Mouse (Mus musculus) kidney, embryonic 16.5 days (tissue): ENCODE measurements around the gene Kif5c. TPM values are rescaled to one million over a fixed set of nuclear protein-coding genes. Genes with fewer than 3 reads are reported as not detected.

Source experiments
- ATAC-seq: fragments of 200-750 bp; cut with Nextera tagmentation; 2 replicates; pipeline ENCODE4 v1.8.0; 2017; ENCODE audit warnings: moderate TSS enrichment; ENCODE audit not compliant: low FRiP score, low TSS enrichment
- H3K27ac ChIP-seq: fragments of 300-500 bp; sonication (generic); 2 replicates; pipeline ENCODE4 v1.5.1; 2014; ENCODE audit warnings: low read length
- H3K27me3 ChIP-seq: fragments of 300-500 bp; sonication (generic); 2 replicates; pipeline ENCODE4 v1.6.1; 2014; ENCODE audit warnings: low read length, control low read depth, mixed read lengths; ENCODE audit not compliant: insufficient read depth
- H3K36me3 ChIP-seq: fragments of 300-500 bp; sonication (generic); 2 replicates; pipeline ENCODE4 v1.6.1; 2014; ENCODE audit warnings: low read length, control low read depth, mixed read lengths; ENCODE audit not compliant: insufficient read depth
- H3K4me1 ChIP-seq: fragments of 300-500 bp; sonication (generic); 2 replicates; pipeline ENCODE4 v1.6.1; 2014; ENCODE audit warnings: low read length, control low read depth, mixed read lengths; ENCODE audit not compliant: insufficient read depth
- H3K4me2 ChIP-seq: fragments of 300-500 bp; sonication (generic); replicated peaks from 2 replicates; pipeline ENCODE4 v1.6.1; 2014; ENCODE audit warnings: low read depth, low read length
- H3K4me3 ChIP-seq: fragments of 300-500 bp; sonication (generic); 2 replicates; pipeline ENCODE4 v1.5.1; 2014; ENCODE audit warnings: mild to moderate bottlenecking, low read length
- H3K9ac ChIP-seq: fragments of 300-500 bp; sonication (generic); replicated peaks from 2 replicates; pipeline ENCODE4 v1.6.1; 2014; ENCODE audit warnings: low read length
- H3K9me3 ChIP-seq: fragments of 300-500 bp; sonication (generic); 2 replicates; pipeline ENCODE4 v1.6.1; 2016; ENCODE audit warnings: low read length, control low read depth
- WGBS: fragments of 180-500 bp; shearing (Covaris S2); extraction: QIAGEN DNeasy Blood & Tissue Kit; methylation state at CpG from one replicate; pipeline ENCODE4 v1.1.7; 2014; 5-methylcytosine and 5-hydroxymethylcytosine counted together
- polyA plus RNA-seq: library from polyadenylated mRNA; unstranded; fragments of >200 nt; fragmentation: Nextera tagmentation; extraction: Ambion mirVana; gene quantifications from 2 replicates; pipeline ENCODE4 v1.2.1, GENCODE M21; 2015

Kif5c gene
- polyA plus RNA-seq, 1 experiment from 2014 or later = 5.0 TPM

DNA sequence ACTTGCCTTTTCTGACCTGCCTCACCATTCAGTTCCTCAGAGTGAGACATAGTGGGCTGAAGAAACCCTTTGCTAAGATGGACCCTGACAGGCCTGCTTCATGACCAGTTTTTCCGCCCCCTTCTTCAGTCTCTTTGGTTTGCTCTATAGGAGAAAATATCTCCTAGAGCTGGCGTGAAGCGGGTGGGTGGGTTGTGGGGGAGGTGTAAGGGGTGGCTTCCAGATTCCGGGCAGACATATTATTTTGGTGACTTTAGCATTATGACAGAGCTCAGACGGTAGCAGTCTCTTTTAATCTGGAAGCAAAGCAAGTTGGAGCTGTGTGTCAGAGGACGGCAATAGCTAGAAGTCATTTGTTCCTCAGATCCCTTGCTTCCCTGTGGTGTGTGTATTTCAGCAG is 92.6 kb downstream of the Kif5c start:
- Histone ChIP-seq H3K4me3 (no peak overlapping the region), H3K27me3 (no peaks in the 10 kb centered on the region), H3K9ac (no peak overlapping the region), H3K9me3 (no peaks in the 10 kb centered on the region), H3K4me1 (no peaks in the 10 kb centered on the region), H3K4me2 (no peak overlapping the region), H3K27ac (no peak overlapping the region), H3K36me3 (no peaks in the 10 kb centered on the region)
- WGBS = 73% methylated on average over 6 of the region's 6 CpGs
- no peak for ATAC-seq

DNA sequence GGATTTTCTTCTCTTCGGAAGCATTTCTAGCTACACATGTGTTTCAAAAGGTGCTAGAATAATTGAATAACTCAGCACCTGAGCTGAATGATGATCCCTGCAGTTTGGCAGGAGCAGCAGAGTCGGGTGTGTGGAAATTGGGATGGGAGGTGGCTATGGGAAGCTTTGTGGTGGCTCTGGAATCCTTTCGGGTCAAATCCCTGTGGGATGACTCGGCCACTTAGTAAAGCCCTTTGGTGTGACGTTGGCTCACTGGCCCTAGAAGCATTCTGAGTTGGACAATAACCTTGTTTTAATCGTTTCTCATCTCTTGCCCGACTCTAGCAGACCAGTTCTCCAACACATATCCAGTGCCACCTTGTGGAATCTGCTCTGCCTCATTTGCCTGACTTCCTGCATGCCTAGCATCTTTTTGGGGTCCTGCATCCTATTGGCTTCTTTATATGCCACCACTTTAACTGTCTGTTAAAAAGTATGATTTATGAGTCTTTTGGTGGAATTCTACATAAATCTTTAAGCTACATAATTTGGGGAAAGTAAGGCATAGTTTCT is 93.3 kb downstream of the Kif5c start:
- H3K9me3 ChIP-seq = no peaks in the 10 kb centered on the region
- H3K4me2 ChIP-seq = no peak overlapping the region
- no peak overlapping the region for H3K9ac ChIP-seq
- no peaks in the 10 kb centered on the region for H3K4me1 ChIP-seq
- ATAC-seq = no peak
- H3K27ac ChIP-seq = no peak overlapping the region
- H3K36me3 ChIP-seq = no peaks in the 10 kb centered on the region
- H3K27me3 ChIP-seq = no peaks in the 10 kb centered on the region
- no peak overlapping the region for H3K4me3 ChIP-seq
- 39% methylated on average over 7 of the region's 7 CpGs for WGBS

DNA sequence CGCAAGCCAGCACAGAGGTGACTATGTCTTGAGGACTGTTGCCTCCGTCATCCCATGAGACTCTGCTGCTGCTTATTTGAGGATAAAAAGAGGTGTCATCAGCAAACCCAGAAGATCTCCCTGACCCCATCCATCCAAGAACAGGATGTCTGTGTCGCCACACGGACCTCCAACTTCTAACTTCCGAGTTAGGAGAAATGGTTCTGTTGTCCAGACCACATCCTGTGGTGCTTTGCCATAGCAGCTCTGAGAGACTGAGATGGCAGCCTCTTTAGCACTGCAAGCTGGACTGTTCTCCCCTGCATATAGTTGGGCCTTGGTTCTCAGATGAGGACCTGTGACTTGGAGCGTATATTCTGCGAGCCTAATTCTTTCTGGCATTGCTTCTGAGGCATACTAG is 97.4 kb downstream of the Kif5c start:
- no peaks in the 10 kb centered on the region for H3K9me3 ChIP-seq
- WGBS = 87% methylated on average over 7 of the region's 7 CpGs
- no peaks in the 10 kb centered on the region for H3K36me3 ChIP-seq
- H3K4me1 ChIP-seq = peaks cover 15% of the 10 kb centered on the region
- H3K9ac ChIP-seq = no peak overlapping the region
- no peak for ATAC-seq
- no peaks in the 10 kb centered on the region for H3K27me3 ChIP-seq
- no peak overlapping the region for H3K27ac ChIP-seq
- H3K4me3 ChIP-seq = no peak overlapping the region
- H3K4me2 ChIP-seq = no peak overlapping the region

DNA sequence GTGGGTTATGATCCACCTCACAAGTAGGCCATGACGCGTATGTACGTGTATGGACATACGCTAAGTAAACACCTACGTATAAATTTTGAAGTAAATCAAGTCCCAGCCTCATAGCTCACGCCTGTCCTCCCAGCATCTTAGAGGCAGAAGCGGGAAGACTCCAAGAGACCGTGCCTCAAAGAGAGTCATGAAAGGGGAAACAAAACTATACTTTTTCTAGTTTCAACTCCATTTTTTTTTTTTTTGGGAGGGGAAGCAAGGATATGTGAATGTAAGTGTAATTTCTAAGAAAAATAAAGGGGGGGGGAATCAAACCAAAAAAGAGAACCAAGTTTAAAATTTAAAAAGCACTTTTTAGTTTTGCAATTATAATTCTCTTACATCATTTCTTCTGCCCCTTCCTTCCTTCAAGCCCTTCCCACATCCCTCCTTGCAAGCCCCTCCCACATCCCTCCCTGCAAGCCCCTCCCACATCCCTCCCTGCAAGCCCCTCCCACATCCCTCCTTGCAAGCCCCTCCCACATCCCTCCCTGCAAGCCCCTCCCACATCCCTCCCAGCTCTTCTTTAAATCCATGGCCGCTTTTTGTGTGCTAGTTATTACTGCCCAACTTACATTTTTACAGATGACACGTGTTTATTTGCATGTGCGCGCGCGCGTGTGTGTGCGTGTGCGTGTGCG is 98.5 kb downstream of the Kif5c start:
- 92% methylated on average over 18 of the region's 18 CpGs for WGBS
- H3K4me2 ChIP-seq = no peak overlapping the region
- no peak for ATAC-seq

DNA sequence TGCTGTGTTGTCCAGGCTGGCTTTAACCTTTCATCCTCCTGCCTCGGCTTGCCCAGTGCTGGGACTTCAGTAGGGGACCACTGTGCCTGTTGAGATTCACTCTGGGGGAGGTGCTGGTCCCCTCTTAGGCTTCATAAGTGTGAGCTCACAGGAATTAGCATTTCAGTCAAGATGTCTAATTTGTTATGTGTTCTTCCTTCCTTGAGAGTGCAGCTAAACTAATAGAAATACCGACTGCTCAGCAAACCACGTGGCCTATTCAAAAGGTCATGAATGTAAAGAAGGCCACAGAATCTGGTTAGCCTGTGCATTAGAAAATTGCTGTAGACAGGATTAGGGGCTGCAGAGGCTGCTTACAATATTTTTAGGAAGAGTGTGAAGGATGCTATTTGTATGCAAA is 99.4 kb downstream of the Kif5c start:
- Histone ChIP-seq H3K9ac (no peak overlapping the region), H3K27me3 (no peaks in the 10 kb centered on the region), H3K27ac (no peak overlapping the region), H3K4me1 (peaks cover 15% of the 10 kb centered on the region), H3K4me2 (no peak overlapping the region), H3K36me3 (no peaks in the 10 kb centered on the region), H3K4me3 (no peak overlapping the region), H3K9me3 (no peaks in the 10 kb centered on the region)
- 28% methylated on average over 3 of the region's 3 CpGs for WGBS
- ATAC-seq = no peak

More for the DNA sequence above, 98.5 kb downstream of the Kif5c start:
- Histone ChIP-seq H3K9ac (no peak overlapping the region), H3K4me3 (no peak overlapping the region), H3K27ac (no peak overlapping the region), H3K4me1 (peaks cover 15% of the 10 kb centered on the region), H3K9me3 (no peaks in the 10 kb centered on the region), H3K27me3 (no peaks in the 10 kb centered on the region), H3K36me3 (no peaks in the 10 kb centered on the region)

DNA sequence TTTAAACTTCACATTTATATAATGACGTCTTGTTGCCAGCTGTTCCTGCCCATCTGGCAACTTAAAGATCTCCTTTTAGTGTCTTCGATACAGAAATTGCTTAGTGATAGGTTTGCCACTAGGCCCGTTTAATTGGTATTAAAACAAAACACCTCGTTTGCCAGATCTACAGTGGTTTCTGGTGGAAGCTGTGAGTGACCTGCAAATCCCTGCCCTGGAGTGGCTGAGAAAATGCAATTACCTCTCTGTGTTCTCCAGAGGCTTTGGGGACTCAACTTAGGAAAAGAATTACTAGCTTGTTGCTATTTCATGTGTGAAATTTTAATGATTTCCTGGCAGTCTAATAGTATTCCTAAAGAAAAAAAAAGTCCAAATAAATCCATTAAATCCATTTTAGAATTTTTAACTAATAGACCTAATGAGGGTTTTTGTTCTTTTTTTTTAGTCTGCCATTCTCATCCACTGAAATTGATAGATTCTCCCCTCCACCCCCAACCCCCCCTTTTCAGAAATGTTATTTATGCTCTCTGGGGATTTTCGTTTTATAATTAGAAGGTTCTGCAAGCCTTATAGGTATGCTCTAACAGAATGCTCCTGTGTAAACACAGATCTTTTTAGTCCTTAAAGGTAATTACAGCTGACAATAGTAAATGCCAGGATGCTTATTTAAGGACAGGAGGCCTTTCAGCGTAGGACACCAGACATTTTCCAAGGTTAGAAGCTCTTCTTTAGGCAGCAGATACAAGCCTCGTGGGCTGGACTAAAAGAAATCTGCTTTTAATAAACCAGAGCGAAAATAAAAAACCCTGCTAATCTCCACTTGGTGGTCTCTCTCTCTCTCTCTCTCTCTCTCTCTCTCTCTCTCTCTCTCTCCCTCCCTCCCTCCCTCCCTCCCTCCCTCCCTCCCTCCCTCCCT is 100.1 kb downstream of the Kif5c start:
- Histone ChIP-seq H3K27ac (no peak overlapping the region), H3K27me3 (no peaks in the 10 kb centered on the region), H3K9me3 (no peaks in the 10 kb centered on the region), H3K4me1 (peaks cover 15% of the 10 kb centered on the region), H3K4me2 (no peak overlapping the region), H3K4me3 (no peak overlapping the region), H3K9ac (no peak overlapping the region), H3K36me3 (no peaks in the 10 kb centered on the region)
- ATAC-seq = no peak
- 48% methylated on average over 8 of the region's 8 CpGs for WGBS

DNA sequence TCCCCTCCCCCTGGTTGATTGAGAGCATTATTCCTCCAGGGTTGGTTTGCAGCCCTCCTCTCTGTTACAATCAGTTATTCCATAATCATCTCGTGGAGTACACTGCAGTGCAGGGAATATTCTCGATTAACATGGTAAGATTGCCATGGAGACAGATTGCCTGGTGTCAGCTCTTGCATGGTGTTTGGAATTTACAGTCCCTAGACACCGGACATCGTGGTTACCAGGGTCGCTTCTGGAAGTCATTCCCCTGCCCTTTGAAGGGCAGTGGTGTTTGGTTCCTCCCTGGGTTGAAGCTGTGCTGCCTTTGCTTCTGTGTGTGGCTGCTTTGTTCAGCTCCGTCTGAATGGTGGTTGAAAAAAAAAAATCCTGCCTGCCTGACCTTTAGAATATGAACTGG is 100.8 kb downstream of the Kif5c start:
- Histone ChIP-seq H3K27me3 (no peaks in the 10 kb centered on the region), H3K4me1 (peaks cover 15% of the 10 kb centered on the region), H3K4me3 (no peak overlapping the region), H3K27ac (peak overlapping the region; percentile 56; the same call in 1 of the 2 replicates), H3K9me3 (no peaks in the 10 kb centered on the region), H3K36me3 (no peaks in the 10 kb centered on the region), H3K4me2 (peak overlapping the region; percentile 32), H3K9ac (0 out of 2 replicates have a peak overlapping the region, but pooled peaks have one; percentile 31)
- 3% methylated on average over 6 of the region's 6 CpGs for WGBS
- ATAC-seq = no peak

DNA sequence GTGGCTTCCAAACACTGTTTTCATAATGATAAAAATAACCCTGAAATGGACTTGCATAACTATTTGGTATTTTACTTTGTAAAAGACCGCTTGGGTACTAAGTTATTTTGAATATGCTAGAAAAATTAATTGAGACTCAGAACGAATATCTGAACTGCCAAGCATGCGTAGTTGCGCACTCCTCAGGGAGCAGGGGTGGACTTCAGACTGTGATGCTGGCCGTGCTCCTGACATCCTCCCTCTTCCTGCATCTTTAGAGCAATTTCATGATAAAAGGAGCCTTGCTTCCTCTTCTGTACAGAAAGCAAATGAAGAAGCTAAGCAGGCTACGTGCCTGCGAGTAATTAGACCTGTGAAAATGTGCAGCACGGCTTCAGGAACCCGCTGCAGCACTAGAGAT is 101.2 kb downstream of the Kif5c start:
- 29% methylated on average over 9 of the region's 9 CpGs for WGBS
- no peaks in the 10 kb centered on the region for H3K27me3 ChIP-seq
- H3K4me1 ChIP-seq = peaks cover 15% of the 10 kb centered on the region
- H3K4me3 ChIP-seq = no peak overlapping the region
- no peak for ATAC-seq
- H3K9ac ChIP-seq = no peak overlapping the region
- H3K9me3 ChIP-seq = no peaks in the 10 kb centered on the region
- H3K36me3 ChIP-seq = no peaks in the 10 kb centered on the region
- H3K4me2 ChIP-seq = no peak overlapping the region
- peak overlapping the region; percentile 56; the same call in 1 of the 2 replicates for H3K27ac ChIP-seq

DNA sequence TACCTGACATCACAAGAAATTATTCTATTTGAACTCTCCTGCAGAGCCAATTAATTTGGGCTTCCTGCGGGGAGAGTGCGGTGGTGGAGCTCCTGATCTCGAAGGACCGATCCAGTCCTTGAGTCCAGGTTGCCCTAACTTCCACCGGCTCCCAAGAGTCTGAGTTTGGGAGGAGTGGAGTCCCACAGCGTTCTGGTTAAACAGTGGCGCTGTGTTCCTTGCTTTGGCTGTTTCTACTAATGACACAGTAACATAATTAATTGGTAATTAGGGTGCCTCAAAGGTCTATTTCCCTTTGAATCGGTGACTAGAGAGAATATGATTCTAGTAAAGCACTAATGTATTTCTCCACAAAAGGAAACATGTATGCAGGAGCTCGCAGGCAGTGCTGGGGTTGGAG is 103.2 kb downstream of the Kif5c start:
- 53% methylated on average over 9 of the region's 9 CpGs for WGBS
- H3K9ac ChIP-seq = no peak overlapping the region
- ATAC-seq = no peak
- no peaks in the 10 kb centered on the region for H3K27me3 ChIP-seq
- no peak overlapping the region for H3K4me2 ChIP-seq
- no peaks in the 10 kb centered on the region for H3K36me3 ChIP-seq
- no peak overlapping the region for H3K4me3 ChIP-seq
- peak overlapping the region; percentile 56 for H3K27ac ChIP-seq
- H3K9me3 ChIP-seq = no peaks in the 10 kb centered on the region
- H3K4me1 ChIP-seq = peaks cover 15% of the 10 kb centered on the region

DNA sequence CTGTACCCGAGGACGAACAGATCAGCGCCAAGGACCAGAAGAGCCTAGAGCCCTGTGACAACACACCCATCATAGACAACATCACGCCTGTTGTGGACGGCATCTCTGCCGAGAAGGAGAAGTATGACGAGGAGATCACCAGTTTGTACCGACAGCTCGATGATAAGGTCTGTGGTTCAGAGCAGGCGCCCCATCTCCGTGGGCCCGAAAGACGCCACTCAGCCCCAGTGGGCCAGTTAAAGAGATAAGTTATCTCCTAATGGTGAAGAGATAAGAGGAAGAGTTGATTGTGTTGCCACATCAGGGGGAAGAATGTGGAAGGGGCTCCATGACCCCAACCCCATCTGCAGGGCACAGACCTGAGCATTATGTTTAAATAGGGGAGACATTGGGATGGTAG is 103.9 kb downstream of the Kif5c start:
- H3K4me3 ChIP-seq = no peak overlapping the region
- WGBS = 76% methylated on average over 13 of the region's 13 CpGs
- no peak overlapping the region for H3K4me2 ChIP-seq
- no peaks in the 10 kb centered on the region for H3K27me3 ChIP-seq
- H3K9ac ChIP-seq = no peak overlapping the region
- peak overlapping the region; percentile 56 for H3K27ac ChIP-seq
- no peak for ATAC-seq
- no peaks in the 10 kb centered on the region for H3K9me3 ChIP-seq
- no peaks in the 10 kb centered on the region for H3K36me3 ChIP-seq
- H3K4me1 ChIP-seq = peaks cover 15% of the 10 kb centered on the region
